Mouse (Mus musculus) thymus, adult 2 months (tissue): ENCODE measurements around the gene Slc25a17.

Source experiments
- CTCF ChIP-seq: fragments of 200-500 bp; IDR thresholded peaks from 2 replicates; pipeline ENCODE4 v1.5.1; 2012; ENCODE audit warnings: mild to moderate bottlenecking, control low read depth, low read length, moderate library complexity, borderline replicate concordance; ENCODE audit not compliant: control insufficient read depth, poor library complexity, insufficient read depth; ENCODE audit errors: extremely low read depth
- POLR2A ChIP-seq: fragments of 200-500 bp; IDR thresholded peaks from 2 replicates; pipeline ENCODE4 v1.6.1; 2012; ENCODE audit warnings: mild to moderate bottlenecking, low read length, control low read depth, moderate library complexity; ENCODE audit not compliant: control insufficient read depth, poor library complexity, insufficient read depth; ENCODE audit errors: extremely low read depth

DNA sequence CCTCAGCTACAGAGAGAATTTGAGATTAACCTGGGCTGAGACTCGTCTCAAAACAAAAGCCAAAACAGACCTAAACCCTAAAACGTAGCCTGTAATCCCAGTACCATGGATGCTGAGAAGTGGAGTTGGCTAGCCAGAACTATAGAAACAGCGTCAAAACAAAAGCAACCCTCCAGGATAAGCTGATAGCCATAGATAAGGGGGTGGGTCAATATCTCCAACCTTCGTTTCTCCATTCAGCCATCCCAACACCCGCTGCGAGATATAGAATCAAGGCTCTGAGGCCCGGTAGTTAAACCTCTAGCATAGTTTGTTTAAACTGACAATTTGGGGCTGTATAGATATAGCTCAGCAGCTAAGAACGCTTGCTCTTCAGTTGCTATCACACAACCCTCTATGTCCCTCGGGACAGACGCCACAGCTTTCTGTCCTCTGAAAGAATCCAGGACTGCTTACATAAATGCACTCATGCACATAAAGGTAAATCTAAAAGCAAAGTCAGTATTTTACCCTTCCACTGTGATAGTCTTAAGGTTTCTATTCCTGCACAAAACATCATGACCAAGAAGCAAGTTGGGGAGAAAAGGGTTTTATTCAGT is 904 bp upstream of the Slc25a17 start:
- TF ChIP-seq CTCF (no peak), POLR2A (no peak)
